Mouse (Mus musculus) monocyte, adult 59 days (primary cell): ENCODE measurements around the gene Kcnj6. TPM values are rescaled to one million over a fixed set of nuclear protein-coding genes. Genes with fewer than 3 reads are reported as not detected.

ENCODE experiments used
- total RNA-seq, 2 experiments: library from RNA; stranded (reverse); gene quantifications; one replicate each; pipeline ENCODE4 v1.2.4; 2023

Kcnj6 gene
- not detected for total RNA-seq

DNA sequence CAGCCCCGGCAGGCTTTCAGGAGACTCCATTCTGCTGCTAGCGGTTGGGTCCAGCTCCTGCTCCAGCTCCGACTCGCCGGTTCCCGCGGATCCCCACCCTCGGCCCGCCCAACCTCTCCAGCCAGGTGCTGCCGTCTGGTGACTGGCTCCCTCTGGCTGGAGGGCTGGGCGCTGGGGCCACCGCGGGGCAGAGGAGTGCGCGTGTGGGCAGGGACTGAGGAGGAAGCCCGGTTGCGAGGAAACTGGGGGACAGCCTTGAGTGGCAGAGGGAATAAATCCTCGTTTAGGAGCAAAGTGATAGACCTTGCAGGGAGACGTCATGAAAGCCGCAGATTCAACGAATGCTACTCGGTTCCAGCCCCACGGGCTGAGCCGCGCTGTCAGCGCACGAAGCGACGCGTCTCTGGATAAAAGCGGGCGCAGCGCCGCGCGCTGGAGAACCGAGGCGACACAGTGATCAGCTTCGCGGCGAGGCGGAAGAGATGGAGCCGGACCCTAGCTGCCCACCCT is at the start of gene Kcnj6:
TSS of gene Kcnj6 (minus strand) at position 362 of the 510 bp plus-strand sequence.

